Mouse (Mus musculus): ENCODE data around the gene Esr1.

DNA sequence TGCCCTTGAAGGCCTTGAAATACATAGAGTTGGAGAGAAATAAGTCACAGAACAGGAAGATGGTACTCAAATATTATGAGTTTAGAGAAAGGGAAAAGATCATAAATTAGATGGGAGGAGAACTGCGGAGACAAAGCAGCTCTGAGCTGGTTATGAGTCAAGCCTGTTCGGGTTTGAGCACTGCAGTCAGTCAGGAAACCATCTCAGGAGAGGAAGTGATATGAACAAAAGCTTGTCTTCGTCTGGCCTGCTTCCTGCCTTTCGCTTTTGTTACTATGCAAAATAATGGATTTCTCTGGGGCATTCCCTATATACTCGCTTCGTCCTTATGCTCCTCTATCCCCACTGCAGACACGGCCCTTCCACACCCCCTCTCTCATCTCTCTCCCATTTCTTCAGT lies 288.9 kb downstream of the Esr1 start:
- TF ChIP-seq CTCF (IDR thresholded peaks at IDR 0.05; ENCODE audit: extremely low read depth, insufficient read length, insufficient replicate concordance, low read depth, low read length) (no peak), POLR2A (IDR thresholded peaks at IDR 0.05; ENCODE audit: low read depth, low read length) (no peak)

Data from small intestine, adult 2 months (tissue).